Comparison of ENCODE assay signal across 11 mouse cellular contexts in genomic region chr7:40884855-40885489, GRCm38 (mm10). TPM values are rescaled to one million over a fixed set of nuclear protein-coding genes. Genes with fewer than 3 reads are reported as not detected.
DNase-seq lines count a peak whose midpoint lies in the region; ATAC-seq and TF ChIP-seq lines count a peak whose summit lies in the region.
"Had no signal": no experiment of that assay in that cellular context is flagged by ENCODE, and none has a peak within 500 bp of the region (broad histone marks: within the 10 kb centered on the region; RNA-seq: fewer than 3 reads in every experiment).

No protein-coding gene starts in this region.

- H3K4me2 ChIP-seq in embryonic facial prominence, embryonic 14.5 days (ENCODE audit: low read depth, low read length), result no peak overlapping the region
- H3K4me2 ChIP-seq in intestine, postnatal 0 days (replicated peaks; ENCODE audit: low read depth), result no peak overlapping the region
- H3K4me2 ChIP-seq: midbrain, embryonic 12.5 days had no signal

- H3K4me3 ChIP-seq in layer of hippocampus, adult 2 months, result no peak overlapping the region
- no peak overlapping the region for H3K4me3 ChIP-seq in embryonic facial prominence, embryonic 14.5 days (ENCODE audit: low read depth, low read length)
- H3K4me3 ChIP-seq in intestine, postnatal 0 days (ENCODE audit: low read depth, low read length), result no peak overlapping the region
- H3K4me3 ChIP-seq: midbrain, embryonic 12.5 days had no signal

- peak; percentile 47; the same call in 1 of the 2 replicates for ATAC-seq in embryonic facial prominence, embryonic 14.5 days (ENCODE audit: low read depth)
- ATAC-seq in intestine, postnatal 0 days, result no peak

- no peaks in the 10 kb centered on the region for H3K9me3 ChIP-seq in embryonic facial prominence, embryonic 14.5 days (ENCODE audit: control insufficient read depth, low read length)
- no peaks in the 10 kb centered on the region for H3K9me3 ChIP-seq in intestine, postnatal 0 days (ENCODE audit: control insufficient read depth)
- H3K9me3 ChIP-seq: midbrain, embryonic 12.5 days had no signal

- DNase-seq in layer of hippocampus, adult 2 months (ENCODE audit: low spot score in 2 of 2), result no peak
- no peak for DNase-seq in layer of hippocampus, adult 8-10 months (ENCODE audit: low spot score in 2 of 2)
- DNase-seq in embryonic facial prominence, embryonic 14.5 days (ENCODE audit: low spot score), result peak; percentile 42
- peak; percentile 44 for DNase-seq in kidney, postnatal 14 days
- peak; percentile 81 to 85 for DNase-seq in right cerebral cortex, postnatal 10 days (ENCODE audit: low spot score in 2 of 2)
- DNase-seq in spleen, postnatal 10 days (ENCODE audit: low spot score in 2 of 2), result no peak
- DNase-seq in thymus, adult 18-20 months, result no peak

- no peak for TF ChIP-seq CTCF in layer of hippocampus, adult 2 months (conservative IDR thresholded peaks at IDR 0.05)
- TF ChIP-seq CTCF in intestine, postnatal 0 days (IDR thresholded peaks at IDR 0.05; ENCODE audit: low read depth), result no peak

- H3K9ac ChIP-seq in embryonic facial prominence, embryonic 14.5 days (ENCODE audit: low read depth, low read length), result no peak overlapping the region
- no peak overlapping the region for H3K9ac ChIP-seq in intestine, postnatal 0 days (ENCODE audit: low read depth, low read length)
- H3K9ac ChIP-seq: midbrain, embryonic 12.5 days had no signal

- H3K4me1 ChIP-seq in embryonic facial prominence, embryonic 14.5 days (ENCODE audit: control insufficient read depth, insufficient read depth, low read length), result no peaks in the 10 kb centered on the region; the same call in 1 of the 2 replicates
- no peaks in the 10 kb centered on the region for H3K4me1 ChIP-seq in intestine, postnatal 0 days (replicated peaks; ENCODE audit: control insufficient read depth, insufficient read depth, low read length)
- H3K4me1 ChIP-seq: midbrain, embryonic 12.5 days had no signal

- H3K27ac ChIP-seq in layer of hippocampus, adult 2 months, result peak overlapping the region; percentile 28; the same call in 1 of the 2 replicates
- no peak overlapping the region for H3K27ac ChIP-seq in embryonic facial prominence, embryonic 14.5 days (replicated peaks; ENCODE audit: low read depth, low read length)
- no peak overlapping the region for H3K27ac ChIP-seq in intestine, postnatal 0 days (ENCODE audit: low read depth, low read length)
- H3K27ac ChIP-seq: midbrain, embryonic 12.5 days had no signal

- WGBS in embryonic facial prominence, embryonic 14.5 days, result 29% methylated on average over 8 of the region's 8 CpGs
- 71% methylated on average over 8 of the region's 8 CpGs for WGBS in intestine, postnatal 0 days

- H3K27me3 ChIP-seq in embryonic facial prominence, embryonic 14.5 days (replicated peaks; ENCODE audit: control insufficient read depth, insufficient read depth, low read length), result no peaks in the 10 kb centered on the region
- no peaks in the 10 kb centered on the region for H3K27me3 ChIP-seq in intestine, postnatal 0 days (replicated peaks; ENCODE audit: control insufficient read depth, insufficient read depth, low read length)
- H3K27me3 ChIP-seq: CH12.LX; midbrain, embryonic 12.5 days had no signal

- no peaks in the 10 kb centered on the region for H3K36me3 ChIP-seq in embryonic facial prominence, embryonic 14.5 days (ENCODE audit: control insufficient read depth, insufficient read depth, low read length)
- H3K36me3 ChIP-seq in intestine, postnatal 0 days (ENCODE audit: control insufficient read depth, insufficient read depth), result no peaks in the 10 kb centered on the region
- H3K36me3 ChIP-seq: midbrain, embryonic 12.5 days had no signal

RNA-seq across cellular contexts. Expression of gene Vstm2b, which starts 13.2 kb away (rescaled TPM):
- 10 to 100 TPM; 71.2 to 71.9 TPM for total RNA-seq in layer of hippocampus, adult 2 months (2021)
- total RNA-seq in layer of hippocampus, adult 8-10 months (2022), result 10 to 100 TPM; 53.8 to 65.0 (median 60.4) TPM
- polyA plus RNA-seq in embryonic facial prominence, embryonic 14.5 days (2014; fragmentation: Nextera tagmentation; extraction: Ambion mirVana), result 11.6 and 12.8 TPM in 2 replicates
- polyA plus RNA-seq in intestine, postnatal 0 days (2015; fragmentation: Nextera tagmentation; extraction: Ambion mirVana), result 0.10 and 0.23 TPM in 2 replicates
- total RNA-seq: CH12.LX; common myeloid progenitor, adult 5-6 weeks had no signal

Comparison
In these comparisons a context has a peak if more than half of its experiments do, and no peak if none do; other contexts are left out.
1. DNase-seq: peak in embryonic facial prominence, embryonic 14.5 days (single experiment), kidney, postnatal 14 days (single experiment) and right cerebral cortex, postnatal 10 days (2 of 2); none in layer of hippocampus, adult 2 months (0 of 2), layer of hippocampus, adult 8-10 months (0 of 2), spleen, postnatal 10 days (0 of 2) and thymus, adult 18-20 months (0 of 2).